Mouse (Mus musculus) liver, postnatal 0 days (tissue): ENCODE results near the gene Sipa1.

ENCODE experiments used
- CTCF ChIP-seq: sonication (generic); IDR thresholded peaks from 2 replicates; pipeline ENCODE4 v1.5.1; 2016; ENCODE audit warnings: antibody characterized with exemption, low read depth
- EP300 ChIP-seq: IDR thresholded peaks from 2 replicates; pipeline ENCODE4 v1.6.1; 2016; ENCODE audit warnings: antibody characterized with exemption, low read depth, mild to moderate bottlenecking

GRCm38 (mm10) chr19:5605126-5605525, 58.4 kb downstream of the Sipa1 start:
- TF ChIP-seq CTCF (no peak), EP300 (no peak)
